Mouse (Mus musculus) G1E (cell line): ENCODE measurements around the gene Mfap4.

ENCODE experiments used
- CTCF ChIP-seq: IDR thresholded peaks from 2 replicates; pipeline ENCODE4 v1.5.1; 2012; ENCODE audit warnings: low read depth, low read length, inconsistent platforms, mixed read lengths
- GATA1 ChIP-seq: IDR thresholded peaks from 2 replicates; pipeline ENCODE4 v1.6.1; 2012; ENCODE audit warnings: borderline replicate concordance, low read length, inconsistent platforms, mixed read lengths

- TF ChIP-seq CTCF: no peak
- no peak for TF ChIP-seq GATA1
Measured at GRCm38 (mm10) chr11:61533571-61533970, 48.3 kb downstream of the Mfap4 start.
